Mouse (Mus musculus) lung, postnatal 0 days (tissue): ENCODE measurements around the gene Gm5678.

ENCODE experiments used
- CTCF ChIP-seq: IDR thresholded peaks from 2 replicates; pipeline ENCODE4 v1.5.1; 2016; ENCODE audit warnings: antibody characterized with exemption, mild to moderate bottlenecking
- EP300 ChIP-seq: IDR thresholded peaks from 2 replicates; pipeline ENCODE4 v1.6.1; 2016; ENCODE audit warnings: antibody characterized with exemption, mild to moderate bottlenecking, control low read depth

DNA sequence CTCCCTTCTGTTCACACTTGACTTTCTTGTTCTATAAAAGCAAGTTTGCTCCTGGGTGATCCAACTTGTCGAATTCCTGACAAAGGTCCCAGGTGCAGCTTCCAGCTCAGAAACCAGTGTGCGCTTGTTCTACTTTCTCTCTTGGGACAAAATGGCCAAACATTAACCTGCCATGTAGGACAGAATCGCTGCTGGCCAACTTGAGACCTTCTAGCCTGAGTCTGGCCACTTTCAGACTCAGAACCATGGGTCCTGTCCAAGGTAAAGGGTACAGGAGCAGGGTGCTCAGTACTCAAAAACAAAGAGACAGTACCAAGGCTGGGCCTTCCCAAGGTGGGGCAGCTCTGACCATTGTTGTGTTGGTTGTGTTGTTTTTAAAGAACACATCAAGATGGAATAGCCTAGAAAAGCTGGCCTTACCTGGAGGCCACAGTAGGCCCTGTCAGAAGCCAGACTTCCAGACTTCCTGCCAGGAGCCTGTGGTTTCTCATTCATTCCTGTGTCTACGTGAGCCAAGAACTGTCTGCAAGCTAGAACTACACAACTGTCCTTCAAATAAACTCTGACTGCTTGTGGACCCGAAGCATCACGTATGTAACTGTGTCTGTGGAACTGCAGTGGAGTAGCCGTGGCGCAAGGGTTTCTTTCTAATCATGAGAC, 49.4 kb upstream of the Gm5678 start:
- no peak for TF ChIP-seq CTCF
- no peak for TF ChIP-seq EP300
